Mouse (Mus musculus): ENCODE measurements around the gene Fcgr1. TPM values are rescaled to one million over a fixed set of nuclear protein-coding genes. Genes with fewer than 3 reads are reported as not detected.

Gene Fcgr1
- polyA plus RNA-seq, 1 experiment from 2014 or later, result 3.8 TPM

- Histone ChIP-seq H3K4me3 (ENCODE audit: low read depth, low read length) (peak overlapping the region; percentile 65), H3K36me3 (ENCODE audit: control insufficient read depth, insufficient read depth, low read length) (no peaks in the 10 kb centered on the region), H3K27me3 (ENCODE audit: control insufficient read depth, insufficient read depth, low read length) (no peaks in the 10 kb centered on the region), H3K4me2 (replicated peaks; ENCODE audit: low read depth) (peak overlapping the region; percentile 65), H3K27ac (replicated peaks) (peak overlapping the region; percentile 98), H3K9ac (ENCODE audit: low read length) (peak overlapping the region; percentile 83), H3K9me3 (ENCODE audit: control insufficient read depth, low read length) (no peaks in the 10 kb centered on the region), H3K4me1 (replicated peaks; ENCODE audit: control insufficient read depth, insufficient read depth) (0 out of 2 replicates have a peak, but pooled peaks cover 2% of the 10 kb centered on the region)
- no peak for DNase-seq (ENCODE audit: low spot score)
- ATAC-seq (ENCODE audit: low FRiP score, low TSS enrichment), result no peak
- WGBS, result 43% methylated on average over 3 of the region's 3 CpGs
- TF ChIP-seq EP300 (optimal IDR thresholded peaks at IDR 0.05) (no peak), CTCF (IDR thresholded peaks at IDR 0.05; ENCODE audit: low read depth) (peak; percentile 34)
Observed at GRCm38 (mm10) chr3:96261623-96262022, 32.1 kb downstream of the Fcgr1 start.

DNA sequence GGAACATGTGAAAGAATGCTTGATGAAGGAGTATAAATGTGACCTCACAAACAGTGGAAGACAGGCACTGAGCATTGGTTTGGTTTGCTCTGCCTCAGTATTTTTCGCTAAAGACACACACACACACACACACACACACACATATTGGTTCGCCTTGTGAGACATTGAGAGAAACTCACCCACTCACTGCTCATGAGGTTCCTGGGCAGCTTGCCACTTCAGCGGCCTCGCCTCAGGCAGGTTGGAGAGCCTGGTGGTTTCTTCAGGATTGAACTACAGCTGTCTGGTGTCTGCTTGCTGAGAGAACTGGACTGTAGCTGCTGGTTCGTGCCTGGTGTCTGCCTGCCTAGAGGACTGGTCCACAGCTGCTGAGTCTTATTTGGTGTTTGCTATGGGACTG is 33.5 kb downstream of the Fcgr1 start:
- TF ChIP-seq EP300 (optimal IDR thresholded peaks at IDR 0.05) (no peak), CTCF (IDR thresholded peaks at IDR 0.05; ENCODE audit: low read depth) (no peak)
- Histone ChIP-seq H3K9ac (ENCODE audit: low read length) (no peak overlapping the region), H3K4me3 (ENCODE audit: low read depth, low read length) (no peak overlapping the region), H3K9me3 (ENCODE audit: control insufficient read depth, low read length) (no peaks in the 10 kb centered on the region), H3K27ac (replicated peaks) (no peak overlapping the region), H3K4me2 (replicated peaks; ENCODE audit: low read depth) (no peak overlapping the region), H3K27me3 (ENCODE audit: control insufficient read depth, insufficient read depth, low read length) (no peaks in the 10 kb centered on the region), H3K4me1 (replicated peaks; ENCODE audit: control insufficient read depth, insufficient read depth) (peaks cover 2% of the 10 kb centered on the region; the same call in 1 of the 2 replicates), H3K36me3 (ENCODE audit: control insufficient read depth, insufficient read depth, low read length) (no peaks in the 10 kb centered on the region)
- no peak for DNase-seq (ENCODE audit: low spot score)
- 87% methylated on average over 5 of the region's 5 CpGs for WGBS
- no peak for ATAC-seq (ENCODE audit: low FRiP score, low TSS enrichment)

GRCm38 (mm10) chr3:96257190-96257589 is 36.6 kb downstream of the Fcgr1 start:
- DNase-seq (ENCODE audit: low spot score) (no peak), ATAC-seq (ENCODE audit: low FRiP score, low TSS enrichment) (no peak)
- no peak overlapping the region for H3K27ac ChIP-seq (replicated peaks)
- no peak for TF ChIP-seq EP300 (optimal IDR thresholded peaks at IDR 0.05)
- no peak for TF ChIP-seq CTCF (IDR thresholded peaks at IDR 0.05; ENCODE audit: low read depth)
- no peaks in the 10 kb centered on the region for H3K9me3 ChIP-seq (ENCODE audit: control insufficient read depth, low read length)
- 57% methylated on average over 3 of the region's 3 CpGs for WGBS
- no peak overlapping the region for H3K4me3 ChIP-seq (ENCODE audit: low read depth, low read length)
- no peaks in the 10 kb centered on the region for H3K27me3 ChIP-seq (ENCODE audit: control insufficient read depth, insufficient read depth, low read length)
- no peak overlapping the region for H3K4me2 ChIP-seq (replicated peaks; ENCODE audit: low read depth)
- peaks cover 2% of the 10 kb centered on the region; the same call in 1 of the 2 replicates for H3K4me1 ChIP-seq (replicated peaks; ENCODE audit: control insufficient read depth, insufficient read depth)
- no peaks in the 10 kb centered on the region for H3K36me3 ChIP-seq (ENCODE audit: control insufficient read depth, insufficient read depth, low read length)
- H3K9ac ChIP-seq (ENCODE audit: low read length), result no peak overlapping the region

DNA sequence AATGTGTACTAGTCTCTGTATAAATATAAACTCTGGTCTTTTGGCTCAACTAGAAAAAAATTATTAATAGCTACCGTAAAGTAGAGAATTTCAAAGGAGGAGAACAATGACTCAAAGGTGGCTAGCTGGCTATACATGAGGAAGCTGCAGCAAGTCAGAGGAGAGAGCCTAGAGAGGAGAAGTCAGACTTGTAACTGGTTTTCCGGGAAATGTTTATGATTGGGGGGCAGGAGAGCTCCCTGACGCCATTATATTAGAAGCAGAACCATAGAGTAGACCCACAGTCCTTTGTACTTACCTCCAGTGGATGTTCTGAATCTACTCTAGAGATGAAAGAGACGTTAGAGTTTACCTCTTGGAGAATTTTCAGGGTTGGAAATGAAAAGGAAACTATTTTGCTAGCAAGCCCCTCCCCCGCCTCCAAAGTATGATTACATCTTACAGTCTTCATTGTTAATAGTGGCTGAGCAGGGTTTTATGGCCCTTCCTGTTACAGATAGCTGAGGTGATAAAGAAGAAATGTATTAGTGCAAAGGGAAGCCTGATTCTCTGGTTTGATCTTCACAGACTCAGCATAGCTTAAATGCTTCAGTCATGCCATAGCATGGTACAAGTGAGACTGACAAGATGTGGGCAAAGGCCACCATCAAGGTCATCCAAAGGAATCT is 37.7 kb downstream of the Fcgr1 start:
- DNase-seq (ENCODE audit: low spot score) (no peak), ATAC-seq (ENCODE audit: low FRiP score, low TSS enrichment) (no peak; the same call in 1 of the 2 replicates)
- H3K4me1 ChIP-seq (replicated peaks; ENCODE audit: control insufficient read depth, insufficient read depth), result no peaks in the 10 kb centered on the region; the same call in 1 of the 2 replicates
- H3K4me2 ChIP-seq (replicated peaks; ENCODE audit: low read depth), result no peak overlapping the region
- H3K36me3 ChIP-seq (ENCODE audit: control insufficient read depth, insufficient read depth, low read length), result no peaks in the 10 kb centered on the region
- no peak overlapping the region for H3K4me3 ChIP-seq (ENCODE audit: low read depth, low read length)
- H3K27ac ChIP-seq (replicated peaks), result 0 out of 2 replicates have a peak overlapping the region, but pooled peaks have one; percentile 56
- TF ChIP-seq EP300 (optimal IDR thresholded peaks at IDR 0.05), result no peak
- no peak for TF ChIP-seq CTCF (IDR thresholded peaks at IDR 0.05; ENCODE audit: low read depth)
- no peak overlapping the region for H3K9ac ChIP-seq (ENCODE audit: low read length)
- no peaks in the 10 kb centered on the region for H3K27me3 ChIP-seq (ENCODE audit: control insufficient read depth, insufficient read depth, low read length)
- H3K9me3 ChIP-seq (ENCODE audit: control insufficient read depth, low read length), result no peaks in the 10 kb centered on the region
- WGBS, result 44% methylated on average over 5 of the region's 5 CpGs

GRCm38 (mm10) chr3:96254683-96255355 is 39.0 kb downstream of the Fcgr1 start:
- ATAC-seq (ENCODE audit: low FRiP score, low TSS enrichment), result no peak; the same call in 1 of the 2 replicates

DNA sequence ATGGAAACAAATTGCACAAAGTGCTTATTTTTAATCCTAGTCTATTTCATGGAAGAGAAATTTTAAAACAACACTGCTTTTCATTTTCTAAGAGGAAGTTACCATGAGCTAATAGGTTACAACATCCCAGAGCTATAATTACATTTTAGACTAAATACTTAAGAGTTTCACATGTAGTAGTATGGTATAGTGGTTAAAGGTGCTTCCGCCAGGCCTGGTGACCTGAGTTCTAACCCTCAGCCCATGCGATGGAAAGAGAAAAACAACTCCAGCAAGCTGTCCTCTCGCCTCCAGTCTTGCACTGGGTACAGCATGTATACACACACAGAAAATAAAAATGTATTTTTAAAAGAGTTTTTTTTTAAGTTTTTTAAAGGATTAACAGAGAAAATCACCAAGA is 42.0 kb downstream of the Fcgr1 start:
- ATAC-seq (ENCODE audit: low FRiP score, low TSS enrichment), result no peak
- Histone ChIP-seq H3K4me1 (replicated peaks; ENCODE audit: control insufficient read depth, insufficient read depth) (no peaks in the 10 kb centered on the region; the same call in 1 of the 2 replicates), H3K27ac (replicated peaks) (no peak overlapping the region), H3K4me3 (ENCODE audit: low read depth, low read length) (no peak overlapping the region), H3K9me3 (ENCODE audit: control insufficient read depth, low read length) (no peaks in the 10 kb centered on the region), H3K9ac (ENCODE audit: low read length) (no peak overlapping the region), H3K4me2 (replicated peaks; ENCODE audit: low read depth) (no peak overlapping the region), H3K36me3 (ENCODE audit: control insufficient read depth, insufficient read depth, low read length) (no peaks in the 10 kb centered on the region), H3K27me3 (ENCODE audit: control insufficient read depth, insufficient read depth, low read length) (no peaks in the 10 kb centered on the region)
- WGBS, result 88% methylated on average over 3 of the region's 3 CpGs
- no peak for DNase-seq (ENCODE audit: low spot score)
- no peak for TF ChIP-seq CTCF (IDR thresholded peaks at IDR 0.05; ENCODE audit: low read depth)
- TF ChIP-seq EP300 (optimal IDR thresholded peaks at IDR 0.05), result no peak

More at GRCm38 (mm10) chr3:96254683-96255355, 39.0 kb downstream of the Fcgr1 start:
- Histone ChIP-seq H3K27me3 (ENCODE audit: control insufficient read depth, insufficient read depth, low read length) (no peaks in the 10 kb centered on the region), H3K27ac (replicated peaks) (no peak overlapping the region), H3K4me3 (ENCODE audit: low read depth, low read length) (no peak overlapping the region), H3K9me3 (ENCODE audit: control insufficient read depth, low read length) (no peaks in the 10 kb centered on the region), H3K4me2 (replicated peaks; ENCODE audit: low read depth) (no peak overlapping the region), H3K36me3 (ENCODE audit: control insufficient read depth, insufficient read depth, low read length) (no peaks in the 10 kb centered on the region), H3K4me1 (replicated peaks; ENCODE audit: control insufficient read depth, insufficient read depth) (no peaks in the 10 kb centered on the region; the same call in 1 of the 2 replicates), H3K9ac (ENCODE audit: low read length) (no peak overlapping the region)
- no peak for DNase-seq (ENCODE audit: low spot score)
- TF ChIP-seq CTCF (IDR thresholded peaks at IDR 0.05; ENCODE audit: low read depth) (no peak), EP300 (optimal IDR thresholded peaks at IDR 0.05) (no peak)
- WGBS, result 38% methylated on average over 10 of the region's 10 CpGs
